Mouse (Mus musculus) liver, adult 10 weeks (tissue): ENCODE results near the gene Mrgpra6. TPM values are rescaled to one million over a fixed set of nuclear protein-coding genes. Genes with fewer than 3 reads are reported as not detected.

Experiments used
- polyA plus RNA-seq: library from polyadenylated mRNA; stranded (reverse); fragments of 350-450 nt; fragmentation: Illumina TruSeq; extraction: RNeasy Lipid Tissue Mini Kit (QIAGEN cat#74804); gene quantifications from one replicate; pipeline ENCODE4 v1.2.3, GENCODE M21; 2014; ENCODE audit warnings: low read depth, low replicate concordance

Mrgpra6 gene
- polyA plus RNA-seq, result not detected

GRCm38 (mm10) chr7:47204830-47205229 lies at the start of gene Mrgpra6:
Mrgpra6 (minus strand) TSS chr7:47204920.

DNA sequence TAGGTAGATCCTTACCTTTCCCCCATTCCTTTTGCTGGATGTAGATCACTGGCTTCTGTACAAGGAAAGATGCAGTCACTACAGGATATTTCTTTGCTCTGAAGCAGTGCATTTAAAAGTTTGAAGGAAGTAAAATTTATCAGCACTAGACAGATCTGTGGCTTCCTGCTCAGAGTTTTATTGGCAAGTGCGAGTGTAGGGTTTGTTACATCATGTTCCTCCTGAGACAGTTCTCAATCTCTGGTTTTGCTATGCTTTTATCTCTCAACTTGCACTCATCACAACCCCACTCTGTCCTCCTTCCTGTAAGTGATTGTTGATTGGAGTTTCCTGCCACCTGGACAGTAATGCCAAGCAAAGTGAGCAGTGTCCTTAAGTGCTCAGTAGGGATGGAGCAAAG lies 48.0 kb upstream of the Mrgpra6 start, which contains the start of gene Mrgpra9:
TSS of gene Mrgpra9 (minus strand) at position 79 of the 400 bp plus-strand sequence.

Other genes with a start within 250 kb of the Mrgpra6 start
- gene Uevld, start 246.4 kb downstream of the Mrgpra6 start, polyA plus RNA-seq, result 13.9 TPM
- gene Gm9999, start 221.3 kb downstream of the Mrgpra6 start, polyA plus RNA-seq, result not detected
- 14.2 TPM for gene Spty2d1, start 196.5 kb downstream of the Mrgpra6 start, polyA plus RNA-seq
- gene Tmem86a, start 154.3 kb downstream of the Mrgpra6 start, polyA plus RNA-seq, result 1.2 TPM
- gene Ptpn5, start 71.2 kb downstream of the Mrgpra6 start, polyA plus RNA-seq, result not detected
- gene Mrgpra9, start 47.9 kb upstream of the Mrgpra6 start, polyA plus RNA-seq, result not detected
- not detected for gene Mrgpra1, start 149.3 kb upstream of the Mrgpra6 start, polyA plus RNA-seq
- not detected for gene Mrgpra2a, start 247.2 kb upstream of the Mrgpra6 start, polyA plus RNA-seq